Mouse (Mus musculus) megakaryocyte progenitor cell, adult 5-6 weeks (primary cell): ENCODE measurements at regions not wholly inside any gene's neighbourhood (a gene's known extent, or its start where the extent isn't known, plus 50 kb on each side); places are given as distances from the start of the nearest gene placed in this dataset.

Source experiments
- ATAC-seq: replicated peaks from 2 replicates; pipeline ENCODE4 v1.8.0; 2016; ENCODE audit warnings: mild to moderate bottlenecking, moderate TSS enrichment, inconsistent platforms; ENCODE audit not compliant: poor library complexity

GRCm38 (mm10) chr15:36865332-36865731, 142.2 kb downstream of the Zfp706 start:
- peak; percentile 53 for ATAC-seq

GRCm38 (mm10) chr15:36864046-36864445, 143.5 kb downstream of the Zfp706 start:
- no peak for ATAC-seq

- ATAC-seq = no peak
Measured at GRCm38 (mm10) chr15:36858711-36859110, 148.9 kb downstream of the Zfp706 start.

- ATAC-seq = peak; percentile 76
Measured at GRCm38 (mm10) chr15:36857622-36858021, 150.0 kb downstream of the Zfp706 start.

GRCm38 (mm10) chr15:36855550-36856131, 151.9 kb downstream of the Zfp706 start:
- ATAC-seq = no peak

- no peak for ATAC-seq
Measured at GRCm38 (mm10) chr15:36854900-36855321, 152.7 kb downstream of the Zfp706 start.

- ATAC-seq = peak; percentile 55
Measured at GRCm38 (mm10) chr15:36852229-36852821, 155.2 kb downstream of the Zfp706 start.

GRCm38 (mm10) chr15:36848238-36848637, 159.3 kb downstream of the Zfp706 start:
- no peak for ATAC-seq

- ATAC-seq = no peak
Measured at GRCm38 (mm10) chr15:36846806-36847205, 160.8 kb downstream of the Zfp706 start.
